8 mouse cellular contexts compared by ENCODE assay signal in the genomic region with DNA sequence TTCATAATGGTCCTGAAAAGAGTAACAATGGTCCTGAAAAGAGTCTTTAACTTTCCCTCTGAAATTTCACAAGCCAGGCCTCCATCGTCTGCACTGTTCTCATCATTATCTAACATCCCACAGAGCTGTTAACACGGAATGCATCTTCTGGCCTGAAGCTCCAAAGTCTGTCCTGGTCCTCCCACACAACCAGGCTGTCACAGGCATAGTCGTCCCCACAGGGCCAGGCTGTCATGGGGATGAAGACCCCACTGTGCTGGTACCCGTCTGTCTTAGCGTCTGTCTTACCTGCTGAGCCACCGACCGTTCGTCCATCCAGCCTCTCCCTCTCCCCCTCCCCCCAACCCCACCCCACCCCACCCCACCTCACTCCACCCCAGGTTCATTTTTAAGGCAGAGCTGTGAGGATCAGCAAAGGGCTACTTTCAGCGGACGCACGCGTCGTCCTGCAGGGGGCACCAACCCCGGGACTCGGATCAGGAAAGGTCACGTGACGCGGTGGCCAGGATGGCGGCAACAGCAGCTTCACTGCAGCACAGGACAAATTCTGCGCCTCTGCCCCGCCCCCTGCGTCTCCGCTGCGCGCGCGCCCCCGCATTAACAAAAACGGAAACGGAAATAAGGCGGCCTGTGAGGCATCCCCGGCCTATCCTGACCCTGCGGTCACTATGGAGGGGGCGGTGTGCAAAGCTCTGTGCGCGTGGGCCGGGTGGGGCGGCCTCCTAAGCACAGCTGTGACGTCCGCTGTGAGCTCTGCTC. TPM values are rescaled to one million over a fixed set of nuclear protein-coding genes. Genes with fewer than 3 reads are reported as not detected.
DNase-seq lines count a peak whose midpoint lies in the region; ATAC-seq and TF ChIP-seq lines count a peak whose summit lies in the region.

No protein-coding gene starts in this region.

- TF ChIP-seq CTCF in E14TG2a.4 (conservative IDR thresholded peaks at IDR 0.05; ENCODE audit: low read length) = no peak
- TF ChIP-seq CTCF in stomach, postnatal 0 days (IDR thresholded peaks at IDR 0.05; ENCODE audit: low read depth) = peak; percentile 75

- peak overlapping the region; percentile 83 for H3K4me3 ChIP-seq in E14TG2a.4 (replicated peaks; ENCODE audit: low read length)
- peak overlapping the region; percentile 71 for H3K4me3 ChIP-seq in forebrain, embryonic 12.5 days (replicated peaks)
- peak overlapping the region; percentile 70 for H3K4me3 ChIP-seq in heart, embryonic 16.5 days (ENCODE audit: low read length)
- H3K4me3 ChIP-seq in liver, embryonic 16.5 days (ENCODE audit: low read depth, low read length) = peak overlapping the region; percentile 64
- H3K4me3 ChIP-seq in neural tube, embryonic 12.5 days = peak overlapping the region; percentile 64
- peak overlapping the region; percentile 57 for H3K4me3 ChIP-seq in stomach, postnatal 0 days (ENCODE audit: low read depth, low read length)

- H3K9me3 ChIP-seq in E14TG2a.4 (ENCODE audit: low read length) = peaks cover 34% of the 10 kb centered on the region
- H3K9me3 ChIP-seq in forebrain, embryonic 12.5 days = peaks cover 36% of the 10 kb centered on the region
- H3K9me3 ChIP-seq in heart, embryonic 16.5 days (replicated peaks; ENCODE audit: control insufficient read depth, low read length) = peaks cover 34% of the 10 kb centered on the region
- peaks cover 30% of the 10 kb centered on the region for H3K9me3 ChIP-seq in liver, embryonic 16.5 days (replicated peaks; ENCODE audit: control insufficient read depth, low read length)
- peaks cover 33% of the 10 kb centered on the region for H3K9me3 ChIP-seq in neural tube, embryonic 12.5 days
- peaks cover 19% of the 10 kb centered on the region for H3K9me3 ChIP-seq in stomach, postnatal 0 days (ENCODE audit: control insufficient read depth, low read length)

- WGBS in forebrain, embryonic 12.5 days = 8% methylated on average over 37 of the region's 40 CpGs
- WGBS in heart, embryonic 16.5 days = 6% methylated on average over 40 of the region's 40 CpGs
- WGBS in liver, embryonic 16.5 days (ENCODE audit: insufficient replicate concordance) = 5% methylated on average over 40 of the region's 40 CpGs
- WGBS in neural tube, embryonic 12.5 days = 6% methylated on average over 40 of the region's 40 CpGs
- 5% methylated on average over 37 of the region's 40 CpGs for WGBS in stomach, postnatal 0 days

- peaks cover 3% of the 10 kb centered on the region; the same call in 1 of the 2 replicates for H3K4me1 ChIP-seq in E14TG2a.4 (replicated peaks; ENCODE audit: low read depth, low read length)
- H3K4me1 ChIP-seq in forebrain, embryonic 12.5 days = 0 out of 2 replicates have a peak, but pooled peaks cover 5% of the 10 kb centered on the region
- H3K4me1 ChIP-seq in heart, embryonic 16.5 days (ENCODE audit: control insufficient read depth, insufficient read depth, low read length) = no peaks in the 10 kb centered on the region
- H3K4me1 ChIP-seq in liver, embryonic 16.5 days (ENCODE audit: control insufficient read depth, low read depth, low read length) = no peaks in the 10 kb centered on the region; the same call in 1 of the 2 replicates
- H3K4me1 ChIP-seq in neural tube, embryonic 12.5 days = peaks cover 3% of the 10 kb centered on the region; the same call in 1 of the 2 replicates
- H3K4me1 ChIP-seq in stomach, postnatal 0 days (replicated peaks; ENCODE audit: control insufficient read depth, insufficient read depth) = no peaks in the 10 kb centered on the region

- DNase-seq in kidney, postnatal 36 days = peak; percentile 92 to 94
- DNase-seq in stomach, postnatal 0 days (ENCODE audit: low spot score) = peak; percentile 96

- no peak for TF ChIP-seq EP300 in stomach, postnatal 0 days (optimal IDR thresholded peaks at IDR 0.05)

- ATAC-seq in cerebellum, adult (ENCODE audit: insufficient number of reproducible peaks, low FRiP score, low TSS enrichment) = peak; percentile 56
- peak; percentile 85 for ATAC-seq in forebrain, embryonic 12.5 days (ENCODE audit: low FRiP score)
- ATAC-seq in heart, embryonic 16.5 days (replicated peaks; ENCODE audit: extremely low read depth, insufficient read depth, low FRiP score) = peak; percentile 83
- peak; percentile 81 for ATAC-seq in liver, embryonic 16.5 days (ENCODE audit: low read depth)
- ATAC-seq in neural tube, embryonic 12.5 days (ENCODE audit: low FRiP score, low read depth) = peak; percentile 76
- ATAC-seq in stomach, postnatal 0 days (ENCODE audit: low FRiP score, low TSS enrichment) = peak; percentile 91

- peak overlapping the region; percentile 63 for H3K9ac ChIP-seq in forebrain, embryonic 12.5 days
- H3K9ac ChIP-seq in heart, embryonic 16.5 days (ENCODE audit: low read length) = peak overlapping the region; percentile 76
- H3K9ac ChIP-seq in liver, embryonic 16.5 days (ENCODE audit: low read depth, low read length) = no peak overlapping the region
- H3K9ac ChIP-seq in neural tube, embryonic 12.5 days = peak overlapping the region; percentile 64
- peak overlapping the region; percentile 59 for H3K9ac ChIP-seq in stomach, postnatal 0 days (ENCODE audit: low read length)

- H3K4me2 ChIP-seq in forebrain, embryonic 12.5 days = peak overlapping the region; percentile 79
- H3K4me2 ChIP-seq in heart, embryonic 16.5 days (ENCODE audit: low read depth, low read length) = peak overlapping the region; percentile 91
- peak overlapping the region; percentile 80 for H3K4me2 ChIP-seq in liver, embryonic 16.5 days (ENCODE audit: low read depth, low read length)
- peak overlapping the region; percentile 73 for H3K4me2 ChIP-seq in neural tube, embryonic 12.5 days (replicated peaks)
- peak overlapping the region; percentile 69 for H3K4me2 ChIP-seq in stomach, postnatal 0 days (replicated peaks; ENCODE audit: low read depth)

- H3K27me3 ChIP-seq in E14TG2a.4 (ENCODE audit: insufficient read depth, low read length) = no peaks in the 10 kb centered on the region
- H3K27me3 ChIP-seq in forebrain, embryonic 12.5 days = no peaks in the 10 kb centered on the region
- no peaks in the 10 kb centered on the region for H3K27me3 ChIP-seq in heart, embryonic 16.5 days (ENCODE audit: control insufficient read depth, insufficient read depth, low read length)
- H3K27me3 ChIP-seq in liver, embryonic 16.5 days (ENCODE audit: control insufficient read depth, insufficient read depth, low read depth, low read length) = no peaks in the 10 kb centered on the region
- no peaks in the 10 kb centered on the region for H3K27me3 ChIP-seq in neural tube, embryonic 12.5 days (replicated peaks)
- H3K27me3 ChIP-seq in stomach, postnatal 0 days (ENCODE audit: control insufficient read depth, insufficient read depth, low read length) = no peaks in the 10 kb centered on the region

- H3K27ac ChIP-seq in forebrain, embryonic 12.5 days = peak overlapping the region; percentile 63; the same call in 1 of the 2 replicates
- H3K27ac ChIP-seq in heart, embryonic 16.5 days (ENCODE audit: low read length) = peak overlapping the region; percentile 53
- no peak overlapping the region; the same call in 1 of the 2 replicates for H3K27ac ChIP-seq in liver, embryonic 16.5 days (ENCODE audit: low read length)
- H3K27ac ChIP-seq in neural tube, embryonic 12.5 days = no peak overlapping the region
- H3K27ac ChIP-seq in stomach, postnatal 0 days (replicated peaks) = peak overlapping the region; percentile 84; the same call in 1 of the 2 replicates

- H3K36me3 ChIP-seq in E14TG2a.4 (ENCODE audit: insufficient read depth, low read length) = peaks cover 9% of the 10 kb centered on the region
- no peaks in the 10 kb centered on the region for H3K36me3 ChIP-seq in forebrain, embryonic 12.5 days (replicated peaks)
- peaks cover 17% of the 10 kb centered on the region for H3K36me3 ChIP-seq in heart, embryonic 16.5 days (ENCODE audit: control insufficient read depth, insufficient read depth)
- no peaks in the 10 kb centered on the region for H3K36me3 ChIP-seq in liver, embryonic 16.5 days (ENCODE audit: control insufficient read depth, insufficient read depth)
- peaks cover 6% of the 10 kb centered on the region; the same call in 1 of the 2 replicates for H3K36me3 ChIP-seq in neural tube, embryonic 12.5 days
- H3K36me3 ChIP-seq in stomach, postnatal 0 days (ENCODE audit: control insufficient read depth, insufficient read depth, low read length) = no peaks in the 10 kb centered on the region

RNA-seq across cellular contexts. Expression of a gene that starts 0.8 kb away (rescaled TPM):
- 1.4 TPM in 2 replicates for polyA plus RNA-seq in forebrain, embryonic 12.5 days (2016; fragmentation: Nextera tagmentation; extraction: Ambion mirVana)
- 4.7 and 6.9 TPM in 2 replicates for polyA plus RNA-seq in heart, embryonic 16.5 days (2015; fragmentation: Nextera tagmentation; extraction: Ambion mirVana)
- 2.6 and 4.1 TPM in 2 replicates for polyA plus RNA-seq in liver, embryonic 16.5 days (2015; fragmentation: Nextera tagmentation; extraction: Ambion mirVana)
- polyA plus RNA-seq in neural tube, embryonic 12.5 days (2016; fragmentation: Nextera tagmentation; extraction: Ambion mirVana) = 4.1 and 5.0 TPM in 2 replicates
- 2.7 and 3.9 TPM in 2 replicates for polyA plus RNA-seq in stomach, postnatal 0 days (2015; fragmentation: Nextera tagmentation; extraction: Ambion mirVana)

RNA-seq across cellular contexts. Expression of a gene that starts 22.7 kb away (rescaled TPM):
- not detected in 2 replicates for polyA plus RNA-seq in forebrain, embryonic 12.5 days (2016; fragmentation: Nextera tagmentation; extraction: Ambion mirVana)
- polyA plus RNA-seq in heart, embryonic 16.5 days (2015; fragmentation: Nextera tagmentation; extraction: Ambion mirVana) = not detected in 2 replicates
- not detected in 2 replicates for polyA plus RNA-seq in liver, embryonic 16.5 days (2015; fragmentation: Nextera tagmentation; extraction: Ambion mirVana)
- not detected in 2 replicates for polyA plus RNA-seq in neural tube, embryonic 12.5 days (2016; fragmentation: Nextera tagmentation; extraction: Ambion mirVana)
- 0.02 TPM in 1 of 2 replicates, not detected in the other for polyA plus RNA-seq in stomach, postnatal 0 days (2015; fragmentation: Nextera tagmentation; extraction: Ambion mirVana)

RNA-seq across cellular contexts. Expression of a gene that starts 55.8 kb away (rescaled TPM):
- polyA plus RNA-seq in forebrain, embryonic 12.5 days (2016; fragmentation: Nextera tagmentation; extraction: Ambion mirVana) = not detected in 2 replicates
- not detected in 2 replicates for polyA plus RNA-seq in heart, embryonic 16.5 days (2015; fragmentation: Nextera tagmentation; extraction: Ambion mirVana)
- not detected in 2 replicates for polyA plus RNA-seq in liver, embryonic 16.5 days (2015; fragmentation: Nextera tagmentation; extraction: Ambion mirVana)
- not detected in 2 replicates for polyA plus RNA-seq in neural tube, embryonic 12.5 days (2016; fragmentation: Nextera tagmentation; extraction: Ambion mirVana)
- polyA plus RNA-seq in stomach, postnatal 0 days (2015; fragmentation: Nextera tagmentation; extraction: Ambion mirVana) = not detected in 2 replicates

Comparison
In these comparisons a context has a peak if more than half of its experiments do, and no peak if none do; other contexts are left out.
1. H3K27ac ChIP-seq: peak in forebrain, embryonic 12.5 days (single experiment), heart, embryonic 16.5 days (single experiment) and stomach, postnatal 0 days (single experiment); none in liver, embryonic 16.5 days (single experiment) and neural tube, embryonic 12.5 days (single experiment).
2. Peak in every context shown above with its lines, with median percentiles within 50 percentile points of each other: H3K4me3 ChIP-seq, ATAC-seq and H3K4me2 ChIP-seq.